Mouse (Mus musculus): ENCODE results near the gene Mctp1. TPM values are rescaled to one million over a fixed set of nuclear protein-coding genes. Genes with fewer than 3 reads are reported as not detected.

Mctp1 gene
- polyA plus RNA-seq, 1 experiment from 2014 or later = 0.44 TPM

- no peaks in the 10 kb centered on the region for H3K27me3 ChIP-seq (ENCODE audit: control insufficient read depth, insufficient read depth, low read length)
- DNase-seq (ENCODE audit: low spot score) (no peak), ATAC-seq (ENCODE audit: insufficient read depth, low FRiP score, low TSS enrichment) (no peak)
- no peak overlapping the region for H3K27ac ChIP-seq (ENCODE audit: low read depth, low read length)
- no peaks in the 10 kb centered on the region for H3K36me3 ChIP-seq (ENCODE audit: control insufficient read depth, insufficient read depth, low read length)
- WGBS = 74% methylated on average over 1 of the region's 1 CpGs
- H3K9ac ChIP-seq (ENCODE audit: low read length) = no peak overlapping the region
- H3K4me3 ChIP-seq (ENCODE audit: low read depth, low read length) = no peak overlapping the region
- H3K9me3 ChIP-seq (ENCODE audit: control insufficient read depth, low read length) = no peaks in the 10 kb centered on the region
- no peaks in the 10 kb centered on the region for H3K4me1 ChIP-seq (ENCODE audit: control insufficient read depth, insufficient read depth, low read length)
- no peak overlapping the region for H3K4me2 ChIP-seq (ENCODE audit: low read depth)
These were observed 619.3 kb downstream of the Mctp1 start for GRCm38 (mm10) chr13:77003684-77004083.

- 86% methylated on average over 2 of the region's 2 CpGs for WGBS
- H3K27me3 ChIP-seq (ENCODE audit: control insufficient read depth, insufficient read depth, low read length) = no peaks in the 10 kb centered on the region
- no peak overlapping the region for H3K4me3 ChIP-seq (ENCODE audit: low read depth, low read length)
- no peak for DNase-seq (ENCODE audit: low spot score)
- no peak for ATAC-seq (ENCODE audit: insufficient read depth, low FRiP score, low TSS enrichment)
- no peak overlapping the region for H3K27ac ChIP-seq (ENCODE audit: low read depth, low read length)
- no peaks in the 10 kb centered on the region for H3K4me1 ChIP-seq (ENCODE audit: control insufficient read depth, insufficient read depth, low read length)
- H3K9me3 ChIP-seq (ENCODE audit: control insufficient read depth, low read length) = no peaks in the 10 kb centered on the region
- H3K4me2 ChIP-seq (ENCODE audit: low read depth) = no peak overlapping the region
- no peaks in the 10 kb centered on the region for H3K36me3 ChIP-seq (ENCODE audit: control insufficient read depth, insufficient read depth, low read length)
- no peak overlapping the region for H3K9ac ChIP-seq (ENCODE audit: low read length)
These were observed 634.5 kb downstream of the Mctp1 start for GRCm38 (mm10) chr13:77018851-77019250.

- Histone ChIP-seq H3K27ac (ENCODE audit: low read depth, low read length) (no peak overlapping the region), H3K4me2 (ENCODE audit: low read depth) (no peak overlapping the region), H3K27me3 (ENCODE audit: control insufficient read depth, insufficient read depth, low read length) (no peaks in the 10 kb centered on the region), H3K4me1 (ENCODE audit: control insufficient read depth, insufficient read depth, low read length) (no peaks in the 10 kb centered on the region), H3K4me3 (ENCODE audit: low read depth, low read length) (no peak overlapping the region), H3K9me3 (ENCODE audit: control insufficient read depth, low read length) (no peaks in the 10 kb centered on the region), H3K36me3 (ENCODE audit: control insufficient read depth, insufficient read depth, low read length) (no peaks in the 10 kb centered on the region), H3K9ac (ENCODE audit: low read length) (no peak overlapping the region)
- WGBS = 62% methylated on average over 5 of the region's 5 CpGs
- no peak for ATAC-seq (ENCODE audit: insufficient read depth, low FRiP score, low TSS enrichment)
- no peak for DNase-seq (ENCODE audit: low spot score)
These were observed 645.3 kb downstream of the Mctp1 start for GRCm38 (mm10) chr13:77029594-77029993.

GRCm38 (mm10) chr13:77043375-77043774 lies 659.0 kb downstream of the Mctp1 start:
- Histone ChIP-seq H3K36me3 (ENCODE audit: control insufficient read depth, insufficient read depth, low read length) (no peaks in the 10 kb centered on the region), H3K27ac (ENCODE audit: low read depth, low read length) (no peak overlapping the region), H3K4me2 (ENCODE audit: low read depth) (no peak overlapping the region), H3K4me3 (ENCODE audit: low read depth, low read length) (no peak overlapping the region), H3K4me1 (ENCODE audit: control insufficient read depth, insufficient read depth, low read length) (no peaks in the 10 kb centered on the region), H3K9ac (ENCODE audit: low read length) (no peak overlapping the region), H3K27me3 (ENCODE audit: control insufficient read depth, insufficient read depth, low read length) (no peaks in the 10 kb centered on the region), H3K9me3 (ENCODE audit: control insufficient read depth, low read length) (no peaks in the 10 kb centered on the region)
- no peak for DNase-seq (ENCODE audit: low spot score)
- ATAC-seq (ENCODE audit: insufficient read depth, low FRiP score, low TSS enrichment) = no peak
- WGBS = 89% methylated on average over 1 of the region's 1 CpGs

- Histone ChIP-seq H3K9ac (ENCODE audit: low read length) (no peak overlapping the region), H3K4me1 (ENCODE audit: control insufficient read depth, insufficient read depth, low read length) (no peaks in the 10 kb centered on the region), H3K27ac (ENCODE audit: low read depth, low read length) (no peak overlapping the region), H3K9me3 (ENCODE audit: control insufficient read depth, low read length) (no peaks in the 10 kb centered on the region), H3K4me2 (ENCODE audit: low read depth) (no peak overlapping the region), H3K36me3 (ENCODE audit: control insufficient read depth, insufficient read depth, low read length) (no peaks in the 10 kb centered on the region), H3K4me3 (ENCODE audit: low read depth, low read length) (no peak overlapping the region), H3K27me3 (ENCODE audit: control insufficient read depth, insufficient read depth, low read length) (no peaks in the 10 kb centered on the region)
- DNase-seq (ENCODE audit: low spot score) (no peak), ATAC-seq (ENCODE audit: insufficient read depth, low FRiP score, low TSS enrichment) (no peak)
- WGBS = 86% methylated on average over 1 of the region's 1 CpGs
These were observed 661.0 kb downstream of the Mctp1 start for GRCm38 (mm10) chr13:77045375-77045774.

- no peaks in the 10 kb centered on the region for H3K9me3 ChIP-seq (ENCODE audit: control insufficient read depth, low read length)
- no peak overlapping the region for H3K4me3 ChIP-seq (ENCODE audit: low read depth, low read length)
- no peak overlapping the region for H3K9ac ChIP-seq (ENCODE audit: low read length)
- peak; percentile 17 for DNase-seq (ENCODE audit: low spot score)
- whole genome bisulfite sequencing = 84% methylated on average over 10 of the region's 10 CpGs
- H3K4me2 ChIP-seq (ENCODE audit: low read depth) = no peak overlapping the region
- H3K4me1 ChIP-seq (ENCODE audit: control insufficient read depth, insufficient read depth, low read length) = no peaks in the 10 kb centered on the region
- no peak overlapping the region for H3K27ac ChIP-seq (ENCODE audit: low read depth, low read length)
- 0 out of 2 replicates have a peak, but pooled peaks have one; percentile 12 for ATAC-seq (ENCODE audit: insufficient read depth, low FRiP score, low TSS enrichment)
- H3K27me3 ChIP-seq (ENCODE audit: control insufficient read depth, insufficient read depth, low read length) = no peaks in the 10 kb centered on the region
- H3K36me3 ChIP-seq (ENCODE audit: control insufficient read depth, insufficient read depth, low read length) = no peaks in the 10 kb centered on the region
These were observed 662.1 kb downstream of the Mctp1 start for GRCm38 (mm10) chr13:77046416-77046815.

GRCm38 (mm10) chr13:77047179-77047931 lies 663.0 kb downstream of the Mctp1 start:
- ATAC-seq (ENCODE audit: insufficient read depth, low FRiP score, low TSS enrichment) (no peak), DNase-seq (ENCODE audit: low spot score) (no peak)

GRCm38 (mm10) chr13:77048461-77048860 lies 664.1 kb downstream of the Mctp1 start:
- no peak for ATAC-seq (ENCODE audit: insufficient read depth, low FRiP score, low TSS enrichment)
- Histone ChIP-seq H3K4me3 (ENCODE audit: low read depth, low read length) (no peak overlapping the region), H3K9me3 (ENCODE audit: control insufficient read depth, low read length) (no peaks in the 10 kb centered on the region), H3K36me3 (ENCODE audit: control insufficient read depth, insufficient read depth, low read length) (no peaks in the 10 kb centered on the region), H3K27me3 (ENCODE audit: control insufficient read depth, insufficient read depth, low read length) (no peaks in the 10 kb centered on the region), H3K9ac (ENCODE audit: low read length) (no peak overlapping the region), H3K4me2 (ENCODE audit: low read depth) (no peak overlapping the region), H3K4me1 (ENCODE audit: control insufficient read depth, insufficient read depth, low read length) (no peaks in the 10 kb centered on the region), H3K27ac (ENCODE audit: low read depth, low read length) (no peak overlapping the region)
- WGBS = 92% methylated on average over 1 of the region's 1 CpGs
- DNase-seq (ENCODE audit: low spot score) = no peak

More at GRCm38 (mm10) chr13:77047179-77047931, 663.0 kb downstream of the Mctp1 start:
- Histone ChIP-seq H3K4me1 (ENCODE audit: control insufficient read depth, insufficient read depth, low read length) (no peaks in the 10 kb centered on the region), H3K9me3 (ENCODE audit: control insufficient read depth, low read length) (no peaks in the 10 kb centered on the region), H3K4me3 (ENCODE audit: low read depth, low read length) (no peak overlapping the region), H3K27me3 (ENCODE audit: control insufficient read depth, insufficient read depth, low read length) (no peaks in the 10 kb centered on the region), H3K27ac (ENCODE audit: low read depth, low read length) (no peak overlapping the region), H3K9ac (ENCODE audit: low read length) (no peak overlapping the region), H3K4me2 (ENCODE audit: low read depth) (no peak overlapping the region), H3K36me3 (ENCODE audit: control insufficient read depth, insufficient read depth, low read length) (no peaks in the 10 kb centered on the region)
- WGBS = 74% methylated on average over 6 of the region's 6 CpGs

- no peaks in the 10 kb centered on the region for H3K36me3 ChIP-seq (ENCODE audit: control insufficient read depth, insufficient read depth, low read length)
- ATAC-seq (ENCODE audit: insufficient read depth, low FRiP score, low TSS enrichment) (no peak), DNase-seq (ENCODE audit: low spot score) (no peak)
- no peak overlapping the region for H3K27ac ChIP-seq (ENCODE audit: low read depth, low read length)
- no peaks in the 10 kb centered on the region for H3K9me3 ChIP-seq (ENCODE audit: control insufficient read depth, low read length)
- H3K4me3 ChIP-seq (ENCODE audit: low read depth, low read length) = no peak overlapping the region
- H3K27me3 ChIP-seq (ENCODE audit: control insufficient read depth, insufficient read depth, low read length) = no peaks in the 10 kb centered on the region
- H3K9ac ChIP-seq (ENCODE audit: low read length) = no peak overlapping the region
- H3K4me2 ChIP-seq (ENCODE audit: low read depth) = no peak overlapping the region
- H3K4me1 ChIP-seq (ENCODE audit: control insufficient read depth, insufficient read depth, low read length) = no peaks in the 10 kb centered on the region
- 96% methylated on average over 3 of the region's 3 CpGs for WGBS
These were observed 665.4 kb downstream of the Mctp1 start for GRCm38 (mm10) chr13:77049736-77050135.
